Mouse (Mus musculus) kidney, adult 2 months (tissue): ENCODE results near the gene Ccl1.

Experiments used
- CTCF ChIP-seq: fragments of 200-500 bp; conservative IDR thresholded peaks from 2 replicates; pipeline ENCODE4 v1.5.1; 2011; ENCODE audit warnings: low read depth, mild to moderate bottlenecking, control low read depth, low read length, moderate library complexity, mixed read lengths; ENCODE audit not compliant: insufficient read depth, insufficient read length
- POLR2A ChIP-seq: fragments of 200-500 bp; IDR thresholded peaks from one replicate; pipeline ENCODE4 v1.6.1; 2011; ENCODE audit warnings: low read depth, low read length, control low read depth

DNA sequence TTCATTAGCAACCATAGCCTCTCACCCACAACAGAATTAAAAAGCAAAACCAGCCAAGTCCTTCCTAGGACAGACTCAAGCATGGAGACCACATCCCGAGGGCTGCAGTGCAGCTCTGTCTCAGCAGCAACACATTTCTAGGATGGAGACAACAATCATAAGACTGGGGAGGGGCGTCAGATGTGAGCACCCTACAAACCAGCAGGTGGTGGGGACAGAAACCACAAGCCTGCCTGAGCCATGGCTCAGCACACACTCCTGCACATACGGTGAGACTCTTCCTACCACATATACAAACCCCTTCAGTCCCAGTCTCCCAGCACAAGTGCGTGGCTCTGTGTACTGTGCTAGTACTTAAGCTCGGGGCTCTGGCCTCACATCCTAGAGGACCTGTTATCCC lies 127.3 kb downstream of the Ccl1 start:
- TF ChIP-seq CTCF (no peak), POLR2A (no peak)
